Mouse (Mus musculus) left cerebral cortex, postnatal 14 days (tissue): ENCODE results near the gene Pop7. TPM values are rescaled to one million over a fixed set of nuclear protein-coding genes. Genes with fewer than 3 reads are reported as not detected.

ENCODE experiments used
- microRNA-seq, 2 experiments: library from miRNA; unstranded; fragments of <30 nt; microRNA quantifications; one replicate each; pipeline ENCODE4 v1.2.0; 2022
- total RNA-seq, 2 experiments: library from RNA; stranded (reverse); gene quantifications; 2 replicates each; pipeline ENCODE4 v1.2.3; 2021

Pop7 gene
- total RNA-seq, 2 experiments from 2014 or later = 28.0 to 35.2 TPM

Small RNA genes within 50 kb of the gene (microRNA-seq; reads per million reads assigned to microRNA genes)
- 2.7 to 3.7 reads per million in 2 experiments for gene Mir6418

Other genes with a start within 250 kb of the Pop7 start
- gene Ache, start 215.0 kb downstream of the Pop7 start, total RNA-seq = 10 to 100 TPM; 68.4 to 81.1 TPM
- gene Ufsp1, start 207.9 kb downstream of the Pop7 start, total RNA-seq = 10 to 100 TPM; 16.4 to 17.1 TPM
- 100 to 1,000 TPM; 167 to 176 TPM for gene Srrt, start 194.8 kb downstream of the Pop7 start, total RNA-seq
- 1 to 10 TPM; 3.5 to 3.9 TPM for gene Trip6, start 188.1 kb downstream of the Pop7 start, total RNA-seq
- gene Slc12a9, start 168.9 kb downstream of the Pop7 start, total RNA-seq = 10 to 100 TPM; 23.7 to 28.0 TPM
- 1 to 10 TPM; 6.0 to 7.6 TPM for gene Ephb4, start 152.4 kb downstream of the Pop7 start, total RNA-seq
- under 1 TPM; 0.44 to 0.55 TPM for gene Zan, start 25.5 kb downstream of the Pop7 start, total RNA-seq
- 10 to 100 TPM; 40.0 to 44.3 TPM for gene Gigyf1, start 16.0 kb upstream of the Pop7 start, total RNA-seq
- gene Epo, start 30.7 kb upstream of the Pop7 start, total RNA-seq = not detected
- gene Gnb2, start 31.0 kb upstream of the Pop7 start, total RNA-seq = 100 to 1,000 TPM; 777 to 806 TPM
- 100 to 1,000 TPM; 126 to 139 TPM for gene Actl6b, start 51.0 kb upstream of the Pop7 start, total RNA-seq
- gene Tfr2, start 67.3 kb upstream of the Pop7 start, total RNA-seq = 10 to 100 TPM; 12.8 to 14.2 TPM
- gene Mospd3, start 98.5 kb upstream of the Pop7 start, total RNA-seq = 10 to 100 TPM; 32.7 to 33.5 TPM
- gene Pcolce, start 111.3 kb upstream of the Pop7 start, total RNA-seq = 10 to 100 TPM; 12.9 to 14.6 TPM
- gene Fbxo24, start 126.5 kb upstream of the Pop7 start, total RNA-seq = under 1 TPM in 1 of 2 experiments, not detected in 1; 0.15 TPM
- gene Lrch4, start 126.6 kb upstream of the Pop7 start, total RNA-seq = 10 to 100 TPM in 1 of 2 experiments, 1 to 10 TPM in 1; 7.1 to 13.7 TPM
- gene Gm20605, start 126.7 kb upstream of the Pop7 start, total RNA-seq = 10 to 100 TPM in 1 of 2 experiments, 1 to 10 TPM in 1; 8.8 to 10.6 TPM
- 1 to 10 TPM; 1.7 to 4.7 TPM for gene Sap25, start 138.8 kb upstream of the Pop7 start, total RNA-seq
- gene Irs3, start 143.2 kb upstream of the Pop7 start, total RNA-seq = under 1 TPM in 1 of 2 experiments, not detected in 1; 0.27 TPM
- 10 to 100 TPM; 38.7 to 40.8 TPM for gene Agfg2, start 182.2 kb upstream of the Pop7 start, total RNA-seq
- 10 to 100 TPM; 78.5 to 83.4 TPM for gene Nyap1, start 239.1 kb upstream of the Pop7 start, total RNA-seq
- 100 to 1,000 TPM; 169 to 181 TPM for gene Tsc22d4, start 243.2 kb upstream of the Pop7 start, total RNA-seq